Mouse (Mus musculus): ENCODE results near the gene Gm21820.
"Not testable (repeated sequence)": the region's sequence is repeated elsewhere in the genome, so short reads cannot be mapped to it uniquely, and the experiment has no call there.

Gm21820 gene

DNA sequence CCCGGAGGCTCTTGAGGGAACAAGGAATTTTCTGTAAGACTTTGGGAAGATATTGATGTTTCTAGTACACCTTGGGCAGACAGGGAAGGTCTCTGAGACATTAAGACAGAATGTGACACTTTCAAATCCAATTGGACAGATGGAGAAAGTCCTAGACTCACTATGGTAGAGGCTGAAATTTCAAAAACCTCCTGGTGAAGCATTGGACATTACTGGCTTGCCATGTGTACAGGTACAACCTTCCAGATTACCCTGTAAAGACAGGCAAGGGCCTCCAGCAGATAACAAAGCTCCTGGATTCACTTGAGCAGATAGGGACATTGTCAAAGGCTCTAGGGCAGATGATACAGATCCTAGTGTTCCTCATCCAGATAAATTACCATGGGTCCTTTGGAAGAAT is at the start of gene Gm21820:
Gene Gm21820, minus strand, starts transcription at position 101 of the 400 bp plus-strand sequence.
- DNase-seq (ENCODE audit: low spot score) = not testable (repeated sequence)
